Mouse (Mus musculus): ENCODE data around the gene Zdhhc21.

Gene Zdhhc21

DNA sequence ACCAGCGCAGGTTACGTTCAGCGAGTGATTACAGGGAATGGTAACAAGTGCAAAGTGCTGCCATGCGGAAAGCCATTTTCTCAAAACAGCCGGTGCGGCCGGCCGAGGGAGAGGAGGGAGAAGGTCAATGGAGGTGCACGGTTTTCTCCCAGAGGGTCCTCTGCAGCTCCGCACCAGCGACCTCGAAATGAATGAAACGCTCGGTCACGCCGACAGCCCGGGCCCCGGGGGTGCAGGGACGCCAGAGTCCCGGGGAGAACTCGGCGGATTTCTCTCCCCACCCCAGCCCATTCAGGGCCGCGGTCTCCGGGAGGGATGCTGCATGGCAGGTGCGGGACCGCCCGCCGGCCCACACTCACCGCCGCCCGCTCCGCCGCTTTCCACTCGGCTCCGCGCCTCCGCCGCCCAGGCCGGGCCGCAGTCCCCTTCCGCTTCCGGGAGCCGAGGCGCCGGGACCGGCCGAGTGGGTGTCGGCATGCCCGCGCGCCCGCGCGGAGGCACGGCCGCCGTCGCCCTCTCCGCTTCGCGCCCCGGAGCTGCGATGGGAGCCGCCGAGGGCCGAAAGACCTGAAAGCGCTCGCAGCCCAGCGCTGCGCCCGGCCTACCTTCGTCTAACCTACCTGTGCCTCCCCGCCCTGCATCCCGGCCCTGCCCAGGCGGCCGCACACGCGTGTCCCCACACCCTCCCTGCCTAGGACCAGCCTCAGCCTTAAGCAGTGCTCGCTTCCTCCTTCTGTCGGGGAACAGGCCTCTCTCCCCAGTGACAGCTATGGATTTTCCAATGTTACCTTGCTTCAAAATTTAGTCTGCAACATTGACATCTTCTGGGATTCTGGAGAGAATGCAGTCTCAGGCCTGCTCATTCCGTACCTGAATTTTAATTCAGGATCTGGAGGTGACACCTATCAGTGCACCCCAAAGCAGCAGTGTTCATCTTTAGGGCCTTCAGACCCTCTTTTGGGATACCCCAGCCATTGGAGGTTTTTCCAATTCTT, at the start of gene Zdhhc21:
Gene Zdhhc21, minus strand, starts transcription at position 828 of the 995 bp plus-strand sequence.
- DNase-seq (ENCODE audit: low spot score in 2 of 2): peak; percentile 82 to 84

DNA sequence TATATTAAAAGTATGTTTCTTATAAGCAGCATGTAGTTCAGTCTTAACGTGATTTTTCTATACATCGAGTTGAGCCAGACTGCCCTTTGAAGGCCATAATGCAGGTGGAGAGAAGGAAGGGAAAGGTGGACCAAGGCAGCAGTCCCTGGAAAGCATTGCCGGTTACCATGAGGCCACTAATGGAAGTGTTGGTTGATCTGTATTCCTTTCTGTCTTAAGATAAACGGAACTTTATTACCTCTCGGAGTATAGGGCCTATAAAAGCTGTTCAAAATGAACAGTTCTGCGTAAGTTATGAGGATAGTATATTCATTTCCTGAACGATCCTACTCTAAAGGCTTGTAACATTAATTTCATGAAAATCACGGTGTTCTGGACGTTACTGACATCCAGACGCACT, 35.5 kb upstream of the Zdhhc21 start:
- DNase-seq (ENCODE audit: low spot score in 2 of 2): no peak

DNA sequence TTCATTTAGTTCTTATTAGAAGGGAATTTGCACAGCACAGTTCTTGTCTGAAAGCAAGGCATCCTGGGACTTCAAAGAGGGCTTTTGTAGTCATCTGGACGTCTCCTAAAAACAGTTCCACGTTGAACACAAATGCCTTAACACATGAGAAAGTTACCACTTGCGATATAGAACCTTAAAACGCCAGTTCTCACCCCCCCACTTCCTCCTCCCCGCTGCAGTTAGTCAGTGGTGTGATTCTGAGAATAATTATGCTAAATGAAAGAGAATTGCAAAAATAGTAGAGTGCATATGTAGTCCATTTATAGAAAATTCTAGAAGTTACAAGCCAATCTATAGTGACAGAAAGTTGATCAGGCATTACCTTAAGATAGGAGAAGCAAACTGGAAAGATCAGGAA, 32.5 kb upstream of the Zdhhc21 start:
- peak; percentile 11 to 31 for DNase-seq (ENCODE audit: low spot score in 2 of 2)

DNA sequence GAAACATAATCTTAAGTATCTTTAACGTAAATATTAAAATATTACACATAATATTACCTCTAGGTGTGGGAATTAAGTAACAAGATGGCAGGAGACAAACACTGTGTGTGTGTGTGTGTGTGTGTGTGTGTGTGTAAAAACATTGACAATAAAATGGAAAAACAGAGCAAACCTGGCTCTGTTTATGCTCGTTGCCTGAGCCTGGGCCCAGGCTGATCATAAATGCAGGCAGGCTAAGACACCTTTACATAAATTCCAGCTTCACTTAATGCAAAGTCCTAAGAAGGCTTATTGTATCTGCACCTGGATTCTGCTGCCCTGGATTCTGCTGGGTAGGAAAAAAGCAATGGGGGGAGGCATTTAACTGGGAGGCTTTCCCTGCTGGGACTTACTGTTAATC, 31.8 kb upstream of the Zdhhc21 start:
- no peak for DNase-seq (ENCODE audit: low spot score in 2 of 2)

DNA sequence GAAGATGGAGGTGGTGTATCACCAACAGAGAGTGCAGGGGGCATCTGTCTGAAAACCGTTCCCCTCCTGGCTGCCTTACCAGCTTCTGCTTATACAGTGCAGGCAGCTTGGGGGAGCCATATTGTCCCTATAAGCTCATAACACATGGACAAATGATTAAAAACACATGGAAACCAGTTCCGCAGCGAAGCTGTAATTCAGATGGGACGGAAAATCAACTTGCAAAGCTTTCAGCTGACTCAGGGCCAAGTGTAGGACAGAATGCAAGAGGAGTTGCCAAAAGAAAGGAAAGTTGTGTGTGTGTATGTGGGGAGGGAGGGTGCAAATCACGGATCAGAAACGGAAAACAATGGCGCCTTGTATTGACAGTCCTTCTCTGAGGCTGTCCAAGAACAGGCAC, 31.3 kb upstream of the Zdhhc21 start:
- no peak for DNase-seq (ENCODE audit: low spot score in 2 of 2)

DNA sequence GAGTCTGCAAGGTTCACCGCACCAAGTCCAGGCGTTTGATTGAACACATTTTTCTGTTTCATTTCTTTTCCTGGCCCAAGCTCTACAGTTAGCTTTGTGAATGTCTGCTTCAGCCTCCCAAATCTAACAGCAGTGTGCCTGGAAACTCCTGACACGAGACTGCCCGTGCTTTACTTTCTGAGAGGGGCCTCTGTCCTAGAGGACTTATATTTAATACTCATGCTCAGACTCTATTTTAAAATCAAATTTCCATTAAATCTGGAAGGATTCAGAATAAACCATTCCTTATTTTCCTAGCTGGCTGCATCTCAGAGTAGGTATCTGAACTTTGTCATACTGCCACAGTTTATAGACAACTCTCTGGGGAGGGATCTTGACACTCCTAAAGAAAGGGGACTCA, 30.8 kb upstream of the Zdhhc21 start:
- no peak for DNase-seq (ENCODE audit: low spot score in 2 of 2)

DNA sequence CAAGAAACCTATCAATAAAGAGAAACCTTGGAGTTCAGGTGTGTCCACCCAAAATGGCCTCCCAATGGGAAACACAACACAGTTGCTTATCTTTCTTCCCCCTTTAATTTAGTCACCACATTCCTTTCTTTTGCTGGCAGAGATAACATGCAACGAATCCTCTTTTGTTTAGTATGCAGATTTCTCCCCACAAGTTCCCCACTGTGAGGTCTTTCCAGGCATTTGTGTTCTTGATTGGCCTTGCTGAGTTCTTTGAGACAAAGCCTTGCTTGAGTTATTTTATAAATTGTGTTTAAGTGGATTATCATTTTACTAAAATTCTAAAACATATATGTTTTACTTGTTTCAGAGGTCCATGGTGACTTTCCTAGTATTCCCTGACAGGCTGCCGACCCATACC, 26.4 kb upstream of the Zdhhc21 start:
- no peak for DNase-seq (ENCODE audit: low spot score in 2 of 2)

DNA sequence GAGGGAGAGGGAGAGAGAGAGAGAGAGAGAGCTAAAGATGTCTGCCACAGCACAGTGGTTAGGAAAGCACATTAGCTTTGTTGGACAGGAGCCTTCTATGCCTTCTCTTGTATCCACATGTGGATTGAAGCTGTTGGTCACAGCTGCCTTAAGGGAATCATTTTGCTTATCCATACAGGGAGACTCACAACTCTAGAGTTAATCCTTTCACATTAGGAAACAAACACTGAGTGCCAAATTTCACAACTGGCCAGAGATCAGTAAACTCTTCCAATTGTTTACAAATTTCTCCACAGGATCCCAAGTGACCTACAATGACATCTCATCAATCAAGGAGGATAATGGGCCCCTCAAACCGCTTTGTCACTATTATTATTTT, 25.8 kb upstream of the Zdhhc21 start:
- no peak for DNase-seq (ENCODE audit: low spot score in 2 of 2)

DNA sequence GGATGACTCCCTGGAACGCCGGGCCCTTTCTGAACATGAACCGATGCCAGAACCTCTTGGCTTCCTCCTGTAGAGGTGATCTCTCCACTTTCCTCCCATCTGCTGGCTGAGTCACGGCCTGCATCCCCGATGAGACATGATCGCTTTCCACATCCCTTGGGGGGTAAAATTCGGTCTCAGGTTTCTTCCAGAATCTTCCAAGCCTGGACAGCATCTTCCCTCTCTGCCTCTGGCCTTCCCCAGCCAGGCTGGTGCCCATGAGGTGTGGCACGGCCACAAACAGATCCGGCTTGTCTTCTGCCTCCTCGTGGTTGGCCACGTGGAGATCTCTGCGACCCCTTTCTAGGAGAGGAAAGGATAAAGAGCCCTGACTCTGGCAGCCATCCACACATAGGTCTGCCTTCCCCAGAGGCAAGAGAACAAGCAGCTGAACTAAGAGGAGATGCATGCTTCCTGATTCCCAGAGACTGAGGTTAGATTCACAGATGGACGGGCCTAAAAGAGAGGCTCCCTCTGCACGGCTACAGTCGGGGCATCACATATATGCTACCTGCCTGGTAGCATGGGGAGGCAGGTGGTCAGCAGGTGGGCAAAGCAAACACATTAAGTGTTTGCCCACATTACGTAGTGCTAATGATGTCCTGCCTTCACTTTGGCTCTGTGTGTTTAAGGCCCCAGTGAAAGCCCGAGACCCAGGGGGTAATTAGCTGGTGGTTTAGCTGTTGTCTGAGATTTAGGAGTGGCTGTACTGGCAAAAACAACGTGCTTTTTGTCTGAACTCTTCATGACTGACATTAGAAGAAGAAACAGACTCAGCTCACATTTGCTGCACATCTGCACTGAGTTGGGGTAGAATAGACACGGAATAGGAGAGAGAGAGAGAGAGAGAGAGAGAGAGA, 25.1 kb upstream of the Zdhhc21 start, which contains the start of gene Cer1:
Gene Cer1, minus strand, starts transcription at position 513 of the 899 bp plus-strand sequence.
- DNase-seq (ENCODE audit: low spot score in 2 of 2): no peak

DNA sequence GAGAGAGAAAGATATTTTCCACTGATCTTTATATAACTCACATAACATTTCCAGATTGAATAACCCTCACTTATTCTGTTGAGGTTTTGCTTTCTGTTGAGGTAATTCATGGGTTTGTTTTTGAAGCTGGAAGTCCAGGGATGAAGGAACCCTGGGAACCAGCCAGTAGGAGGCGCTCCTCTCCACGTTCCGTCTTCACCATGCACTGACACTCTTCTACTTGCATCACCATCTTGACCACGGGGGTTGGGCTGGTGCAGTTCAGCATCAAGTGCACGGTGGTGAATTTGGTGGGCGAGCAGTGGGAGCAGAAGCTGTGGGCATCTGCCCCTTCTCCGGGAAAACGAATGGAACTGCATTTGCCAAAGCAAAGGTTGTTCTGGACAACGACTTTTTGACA, 22.7 kb upstream of the Zdhhc21 start:
- no peak for DNase-seq (ENCODE audit: low spot score in 2 of 2)

DNA sequence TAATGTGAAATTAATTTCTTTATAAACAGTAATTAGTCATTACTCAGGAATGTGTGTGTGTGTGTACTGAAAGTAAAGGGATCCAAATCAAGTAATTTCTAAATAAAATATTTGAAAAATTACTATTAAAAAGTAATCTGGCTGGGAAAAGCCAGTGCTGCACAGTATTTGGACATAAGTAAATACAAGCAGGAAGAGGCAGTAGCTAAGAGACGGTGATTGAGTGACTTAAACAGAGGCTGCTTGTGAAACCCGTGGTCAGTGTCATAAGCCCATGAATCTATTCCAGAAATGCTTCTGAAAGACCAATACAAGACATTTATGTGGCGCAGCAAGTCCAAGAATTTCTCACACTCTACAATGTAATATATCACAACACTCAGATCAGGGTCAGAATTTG, 21.6 kb upstream of the Zdhhc21 start:
- no peak for DNase-seq (ENCODE audit: low spot score in 2 of 2)

DNA sequence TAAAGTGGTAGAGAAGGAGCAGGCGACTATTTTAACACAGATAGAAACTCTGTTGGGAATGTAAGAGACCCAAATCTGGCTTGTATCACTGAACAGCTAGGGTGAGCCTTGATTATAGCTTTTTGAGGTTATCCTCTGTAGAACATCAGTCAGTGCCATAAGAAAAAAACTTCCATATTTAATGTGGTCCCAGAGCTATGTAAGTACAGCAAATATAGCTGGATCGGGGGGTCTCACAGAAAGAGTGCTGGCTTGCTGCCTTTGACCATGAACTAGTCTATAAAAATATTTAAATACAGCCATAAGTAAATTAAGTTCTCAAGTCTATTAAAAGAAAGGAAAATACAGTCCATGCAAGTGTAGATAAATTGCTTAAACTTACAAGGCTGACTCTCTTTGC, 20.5 kb upstream of the Zdhhc21 start:
- no peak for DNase-seq (ENCODE audit: low spot score in 2 of 2)

DNA sequence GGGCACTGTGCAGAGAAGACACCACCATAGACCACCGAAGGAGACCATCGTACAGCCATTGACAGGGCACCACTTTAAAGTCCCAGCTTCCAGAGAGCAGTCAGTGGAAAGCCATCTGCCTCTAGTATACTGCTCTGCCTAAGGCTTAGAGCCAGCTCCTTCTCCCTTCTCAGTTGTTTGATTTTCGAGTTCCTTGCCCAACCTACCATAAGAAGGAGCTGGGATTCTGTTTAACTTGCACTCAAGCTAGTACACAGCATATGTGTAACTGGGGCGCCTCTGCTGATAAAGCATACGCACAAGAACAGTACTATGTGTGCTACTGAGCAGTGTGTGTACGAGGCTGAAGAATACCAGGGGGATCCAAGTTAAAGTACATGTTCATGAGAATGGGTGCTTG, 19.4 kb upstream of the Zdhhc21 start:
- DNase-seq (ENCODE audit: low spot score in 2 of 2): no peak

DNA sequence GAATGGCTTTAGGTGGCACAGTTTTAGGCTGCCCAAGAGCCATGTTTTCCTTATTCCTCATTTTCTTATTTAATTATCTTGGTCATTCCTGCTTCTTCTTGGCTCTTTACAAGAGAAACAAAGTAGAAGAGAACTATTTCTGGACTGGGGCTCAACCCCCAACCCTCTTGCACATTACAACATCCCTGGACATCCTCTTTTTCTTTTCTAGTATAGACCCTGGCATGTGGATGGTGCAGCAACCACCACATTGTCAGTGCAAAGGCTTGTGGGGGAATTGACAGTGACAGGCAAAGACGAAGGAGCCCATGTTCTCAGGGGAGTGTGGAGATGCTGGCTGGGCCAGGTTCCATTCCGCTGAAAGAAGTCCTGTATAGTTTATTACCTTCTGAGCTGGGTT, 16.9 kb upstream of the Zdhhc21 start:
- DNase-seq (ENCODE audit: low spot score in 2 of 2): no peak

DNA sequence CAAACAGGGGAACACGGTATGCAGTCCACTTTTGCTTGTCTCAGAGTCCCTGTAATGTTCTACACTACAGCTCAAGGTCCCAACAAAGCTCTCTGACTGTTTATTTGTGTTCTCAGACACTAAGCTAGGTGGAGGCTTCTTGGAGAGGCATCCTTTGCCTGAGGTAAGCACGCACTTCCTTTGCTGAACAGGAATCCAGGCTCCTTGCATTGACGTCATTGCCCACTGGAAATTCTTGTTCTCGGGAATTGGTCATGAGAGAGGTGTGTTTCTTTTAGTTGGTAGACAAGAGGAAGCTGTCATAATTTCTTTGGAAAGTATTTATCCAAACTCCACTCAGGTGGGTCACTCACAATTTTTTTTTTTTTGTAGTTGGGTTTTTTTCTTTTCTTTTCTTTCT, 15.8 kb upstream of the Zdhhc21 start:
- DNase-seq (ENCODE audit: low spot score in 2 of 2): no peak

DNA sequence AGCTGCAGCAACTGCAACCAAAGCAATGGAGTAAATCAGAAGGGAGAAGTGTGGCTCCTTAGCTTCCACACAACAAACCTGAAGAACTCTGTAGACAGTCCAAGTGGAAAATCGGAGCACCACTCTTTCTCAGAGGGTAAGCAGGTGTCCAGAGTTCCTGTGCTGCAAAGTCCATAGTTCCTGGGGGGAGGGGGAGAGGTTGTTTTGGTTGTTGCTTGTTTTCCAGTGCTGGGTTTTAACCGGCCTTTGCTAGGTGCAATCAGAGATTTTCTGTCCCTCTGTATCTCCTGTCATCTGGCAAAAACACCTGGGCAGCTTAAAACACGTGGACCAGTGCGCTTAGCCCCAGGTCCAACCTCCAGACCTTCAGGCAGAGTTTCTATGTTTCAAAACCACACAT, 15.0 kb upstream of the Zdhhc21 start:
- no peak for DNase-seq (ENCODE audit: low spot score in 2 of 2)

DNA sequence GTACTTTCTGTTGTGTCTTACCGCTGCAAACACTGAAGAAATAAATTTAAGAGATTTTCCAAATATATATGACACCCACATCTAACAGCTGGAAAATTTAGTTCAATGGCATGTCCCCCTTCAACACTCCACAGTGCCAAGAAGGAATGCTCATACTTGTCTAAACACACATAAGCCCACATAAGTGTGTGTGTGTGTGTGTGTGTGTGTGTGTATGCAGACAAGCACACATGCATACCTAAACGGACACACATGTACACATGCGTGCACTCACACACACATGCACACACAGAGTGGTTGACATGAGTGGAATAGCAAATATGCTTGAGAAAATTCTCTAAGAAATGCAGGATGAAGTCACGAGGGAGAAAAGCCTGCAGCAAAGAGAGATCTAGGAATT, 12.8 kb upstream of the Zdhhc21 start:
- DNase-seq (ENCODE audit: low spot score in 2 of 2): no peak

DNA sequence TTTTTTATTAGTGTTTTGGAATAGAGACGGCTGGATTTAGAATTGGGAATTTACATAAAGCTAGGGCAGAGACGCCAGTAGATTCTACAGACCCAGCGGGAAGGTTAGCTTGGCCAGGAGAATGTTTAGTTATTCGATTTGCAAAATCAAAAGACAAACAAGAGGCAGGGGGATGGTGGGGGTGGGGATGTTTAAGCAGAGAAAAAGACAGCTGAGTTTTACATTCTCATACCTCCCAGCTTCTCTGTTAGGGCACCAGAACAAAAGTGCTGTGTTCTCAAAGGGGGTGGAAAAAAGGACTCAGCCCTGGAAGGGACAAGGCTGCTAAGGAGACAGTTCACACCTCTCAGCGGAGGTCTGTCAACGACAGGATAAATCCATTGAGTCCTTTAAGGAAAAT, 12.4 kb upstream of the Zdhhc21 start:
- DNase-seq (ENCODE audit: low spot score in 2 of 2): no peak

DNA sequence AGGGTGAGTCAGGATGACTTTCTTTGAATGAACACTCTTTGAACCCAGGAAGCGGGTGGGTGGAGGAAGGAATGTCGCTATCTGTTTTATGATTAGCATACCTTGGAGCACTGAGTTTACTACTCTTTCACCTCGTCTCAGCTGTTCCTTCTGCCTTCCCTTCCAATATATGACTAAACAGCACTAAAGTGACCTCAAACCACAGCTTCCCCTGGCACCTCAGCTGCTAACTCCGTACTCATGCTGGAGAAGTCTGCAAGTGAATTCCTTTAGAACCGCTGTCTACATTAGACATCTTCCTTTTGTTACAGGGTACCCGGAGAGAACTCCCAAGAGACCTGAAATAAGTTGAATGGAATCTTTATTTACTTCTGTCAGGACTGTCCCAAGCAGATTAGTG, 11.2 kb upstream of the Zdhhc21 start:
- no peak for DNase-seq (ENCODE audit: low spot score in 2 of 2)

DNA sequence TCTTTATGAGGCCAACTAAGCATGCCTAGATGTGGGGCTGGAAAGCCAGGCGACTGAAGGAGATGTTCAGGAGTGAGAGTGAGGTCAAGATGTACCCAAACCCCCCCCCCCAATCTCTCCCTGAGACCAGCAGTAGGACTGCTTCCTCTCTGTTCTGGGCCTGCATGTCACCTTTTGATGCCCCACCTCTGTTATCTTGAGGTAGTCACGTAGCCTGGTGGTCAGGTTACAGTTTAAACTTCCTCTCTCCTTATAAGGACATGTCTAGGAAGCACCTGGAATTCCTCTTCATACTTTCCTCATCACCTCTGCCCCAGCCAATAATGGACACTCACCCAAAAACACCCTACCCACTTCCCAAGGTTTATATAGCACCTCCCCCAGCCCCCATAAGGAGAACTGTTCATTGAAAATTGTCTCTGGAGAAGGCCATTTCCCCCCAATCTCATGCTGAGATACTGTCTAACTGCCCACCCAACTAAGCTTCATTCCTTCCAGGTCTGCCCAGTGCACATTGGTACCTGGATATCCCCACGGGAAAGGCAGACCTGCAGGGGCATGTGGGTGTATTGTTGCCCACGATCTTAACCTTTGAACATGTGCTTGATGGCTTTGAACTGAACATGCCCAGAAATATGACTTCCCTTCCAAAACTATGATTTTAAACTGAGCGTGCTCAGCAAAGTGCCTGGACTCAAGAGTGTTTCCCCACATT, 8.1 kb upstream of the Zdhhc21 start:
- DNase-seq (ENCODE audit: low spot score in 2 of 2): no peak

DNA sequence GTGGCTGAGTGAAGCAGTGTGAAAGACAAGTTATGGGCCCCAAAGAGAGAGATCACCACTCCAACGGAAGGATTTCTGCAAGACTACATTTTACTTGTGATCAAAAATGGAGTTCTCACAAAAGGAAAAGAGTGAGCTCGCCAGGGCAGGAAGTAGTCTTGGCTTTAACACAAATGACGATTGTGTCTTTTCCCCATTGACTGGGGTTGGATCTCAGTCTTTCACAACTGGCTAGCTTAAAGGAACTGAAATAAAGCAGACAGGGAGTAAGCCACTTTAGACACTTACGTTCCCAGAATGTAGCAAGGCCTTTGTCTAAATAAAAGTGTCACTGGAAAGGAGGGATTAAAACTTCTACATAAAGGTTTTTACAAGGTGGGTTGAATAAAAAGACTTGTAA, 7.4 kb upstream of the Zdhhc21 start:
- DNase-seq (ENCODE audit: low spot score in 2 of 2): no peak
